Mouse (Mus musculus) gastrocnemius, postnatal 4 days (tissue): Measurements from ENCODE around the gene Ucp2. TPM values are rescaled to one million over a fixed set of nuclear protein-coding genes. Genes with fewer than 3 reads are reported as not detected.
A peak's percentile ranks its signal among the peaks of the same experiment; 100 is the strongest.

Experiments
- DNase-seq, 2 experiments: peaks; one replicate each; pipeline ENCODE4 v3.0.0; 2021 to 2022; ENCODE audit warnings: low spot score in 2 of 2, mixed read lengths in 2 of 2
- total RNA-seq, 2 experiments: library from RNA; stranded (reverse); gene quantifications; 2 replicates each; pipeline ENCODE4 v1.2.3; 2021

The Ucp2 gene
- total RNA-seq, 2 experiments from 2014 or later = 191 to 225 TPM

GRCm38 (mm10) chr7:100501844-100502373, 8.8 kb downstream of the Ucp2 start:
- DNase-seq = no peak

- DNase-seq = no peak
Observed at GRCm38 (mm10) chr7:100502374-100502922, 9.3 kb downstream of the Ucp2 start.

DNA sequence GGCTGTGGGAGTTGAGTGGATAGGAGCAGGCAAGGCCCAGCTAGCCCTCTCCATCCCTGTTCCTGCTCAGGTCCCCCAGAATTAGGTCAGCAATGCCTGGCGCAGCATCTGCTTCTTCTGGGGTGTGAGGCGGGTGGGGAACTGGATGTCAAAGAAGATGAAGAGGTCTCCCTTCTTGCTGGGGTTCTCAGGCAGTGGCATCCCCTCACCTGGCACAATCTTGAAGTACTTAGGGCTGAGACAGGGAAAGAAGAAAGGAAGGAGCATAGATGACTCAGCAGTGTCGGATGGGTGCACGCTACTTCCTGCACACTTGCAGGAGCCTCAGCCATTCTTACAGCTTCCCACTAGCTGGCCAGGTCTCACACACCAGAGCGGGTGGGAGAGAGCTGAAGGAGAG, 9.9 kb downstream of the Ucp2 start:
- no peak for DNase-seq

- DNase-seq = no peak
Observed at GRCm38 (mm10) chr7:100504740-100505487, 11.8 kb downstream of the Ucp2 start.

DNA sequence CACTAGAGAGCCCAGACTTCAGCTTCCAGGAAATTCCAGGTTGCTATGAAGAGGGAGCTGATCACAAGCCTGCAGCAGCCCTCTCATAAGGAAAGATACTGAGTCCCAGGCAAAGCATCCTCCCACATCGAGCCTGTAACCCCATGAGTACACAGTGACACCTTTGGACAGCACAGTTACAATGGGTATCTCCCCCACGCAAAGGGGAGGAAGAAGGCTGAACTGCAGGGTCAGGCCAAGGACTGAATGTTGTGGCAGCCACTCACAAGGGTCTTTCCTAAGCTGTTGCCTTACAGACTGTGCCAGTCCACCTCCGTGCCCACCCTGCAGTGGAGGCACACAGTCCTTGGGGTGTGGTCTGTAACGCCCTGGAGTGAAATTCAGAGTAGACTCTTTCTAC, 13.4 kb downstream of the Ucp2 start:
- DNase-seq = no peak

GRCm38 (mm10) chr7:100508670-100509069, 15.5 kb downstream of the Ucp2 start:
- DNase-seq = no peak

DNA sequence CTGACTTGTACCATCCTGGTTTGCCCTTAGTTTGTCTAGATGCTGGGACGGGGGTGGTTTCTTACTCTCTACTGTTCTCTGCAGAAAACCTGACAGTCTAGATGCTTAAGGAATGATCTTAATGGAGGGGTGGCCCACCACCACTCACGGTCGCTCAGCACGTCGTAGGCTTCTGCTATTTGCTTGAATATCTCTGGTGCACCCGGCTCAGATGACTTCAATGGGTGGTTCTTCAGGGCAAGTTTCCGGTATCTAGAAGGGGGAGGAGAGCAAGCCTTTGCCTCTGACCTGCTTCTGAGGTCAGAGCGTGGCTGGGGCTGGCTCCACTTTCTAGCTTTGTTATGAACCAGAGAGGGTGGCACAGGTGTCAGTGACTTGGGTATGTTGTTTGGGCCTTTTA, 18.5 kb downstream of the Ucp2 start:
- DNase-seq = no peak

DNA sequence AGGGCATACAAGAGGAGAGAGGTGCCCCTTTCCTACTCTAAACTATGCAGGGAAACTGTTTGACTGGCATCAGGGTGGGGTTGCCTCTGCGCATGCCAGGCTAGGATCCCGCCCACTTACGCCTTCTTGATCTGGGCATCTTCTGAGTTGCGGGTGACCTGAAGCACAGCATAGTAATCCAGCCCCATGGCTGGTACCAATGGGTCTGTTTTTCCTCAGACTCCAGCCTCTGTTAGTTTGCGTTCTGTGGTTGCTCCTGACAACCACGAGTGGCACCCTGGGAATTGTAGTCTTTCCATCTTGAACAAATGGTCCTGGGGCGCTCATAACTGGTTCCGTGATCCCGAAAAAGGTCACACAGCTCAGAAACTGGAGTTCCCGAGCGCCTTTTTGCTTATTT, 21.4 kb downstream of the Ucp2 start, which contains the start of gene Dnajb13:
Gene Dnajb13 (minus strand): TSS at position 388 of the 400 bp plus-strand sequence.
- DNase-seq = no peak

GRCm38 (mm10) chr7:100520204-100520603, 27.1 kb downstream of the Ucp2 start:
- no peak for DNase-seq

GRCm38 (mm10) chr7:100520663-100521285, 27.6 kb downstream of the Ucp2 start:
- peak; percentile 70 to 83 for DNase-seq

- DNase-seq = no peak
Observed at GRCm38 (mm10) chr7:100522222-100522621, 29.1 kb downstream of the Ucp2 start.

GRCm38 (mm10) chr7:100524669-100525068, 31.5 kb downstream of the Ucp2 start:
- no peak for DNase-seq

- no peak for DNase-seq
Observed at GRCm38 (mm10) chr7:100530766-100531165, 37.6 kb downstream of the Ucp2 start.

- DNase-seq = no peak
Observed at GRCm38 (mm10) chr7:100533503-100533902, 40.4 kb downstream of the Ucp2 start.

GRCm38 (mm10) chr7:100534216-100534615, 41.1 kb downstream of the Ucp2 start:
- DNase-seq = no peak

DNA sequence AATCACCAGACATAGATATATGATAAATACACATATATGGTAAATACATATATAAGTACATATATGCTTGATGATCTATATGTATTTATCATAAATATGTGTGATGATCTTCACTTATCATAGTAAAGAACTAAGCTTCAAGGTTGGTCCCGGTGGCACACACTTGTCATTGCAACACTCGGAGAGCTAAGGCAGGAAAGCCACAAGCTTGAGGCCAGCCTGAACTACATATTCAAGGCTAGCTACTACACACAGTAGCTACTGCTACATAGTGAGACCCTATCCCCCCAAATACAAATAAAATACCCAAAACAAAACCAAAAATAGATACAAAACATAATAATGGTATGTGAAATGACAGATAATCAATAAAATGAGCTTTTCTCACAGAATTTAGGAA, 42.7 kb downstream of the Ucp2 start:
- DNase-seq = no peak

DNA sequence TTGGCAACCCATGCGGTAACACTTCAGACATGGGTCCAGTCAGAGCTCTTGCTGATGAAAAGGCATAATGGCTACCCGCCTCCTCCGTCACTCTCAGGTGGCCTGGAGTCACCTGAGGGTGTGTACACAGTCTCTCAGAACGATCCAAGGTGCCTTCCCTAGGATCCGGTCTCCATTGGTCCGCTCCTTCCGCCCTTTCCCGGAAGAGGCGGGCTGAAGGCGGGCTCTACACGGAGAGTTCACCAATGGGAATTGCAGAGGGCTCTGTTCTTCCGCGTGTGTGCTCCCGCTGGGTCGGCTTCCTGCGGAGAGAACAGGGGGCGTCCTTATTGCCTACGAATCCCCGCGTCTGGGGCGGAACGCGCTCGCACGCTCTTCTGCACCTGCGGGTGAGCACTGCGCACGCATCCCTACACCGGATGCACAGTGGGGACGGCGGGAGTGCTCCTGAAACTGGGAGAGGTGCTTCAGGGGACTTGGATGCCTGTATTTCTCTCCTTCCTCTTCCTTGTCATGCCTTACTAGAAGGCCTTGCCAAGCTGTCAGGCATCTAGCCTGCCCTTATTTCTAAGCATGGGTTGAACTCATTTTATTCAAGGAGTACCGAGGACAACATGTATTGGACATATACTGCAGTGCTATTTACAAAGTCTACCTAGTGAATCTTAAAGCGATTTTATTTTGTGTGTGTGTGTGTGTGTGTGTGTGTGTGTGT, 43.8 kb downstream of the Ucp2 start, which contains the start of gene Coa4:
Gene Coa4 (plus strand): TSS at position 268 of the 715 bp plus-strand sequence.
- DNase-seq = peak; percentile 56 to 81

DNA sequence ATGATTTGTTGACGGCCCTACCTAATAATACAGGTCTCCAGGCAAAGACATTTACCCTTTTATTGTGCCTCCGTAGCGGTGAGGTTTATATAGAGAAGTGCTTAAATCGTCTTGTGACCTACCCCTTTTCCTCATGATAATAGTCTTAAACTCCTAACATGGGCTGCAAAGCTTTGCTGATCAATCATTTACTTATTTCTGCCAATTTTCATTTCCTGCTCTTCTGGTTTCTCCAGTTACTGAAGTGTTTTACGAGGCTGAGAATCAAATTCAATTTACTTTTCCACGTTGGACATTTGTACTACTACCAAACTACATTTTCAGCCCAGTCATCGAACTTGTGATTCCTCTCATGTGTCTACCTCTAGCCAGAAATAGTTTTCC, 44.4 kb downstream of the Ucp2 start:
- DNase-seq = no peak

GRCm38 (mm10) chr7:100539516-100539915, 46.4 kb downstream of the Ucp2 start:
- no peak for DNase-seq

GRCm38 (mm10) chr7:100544437-100544836, 51.3 kb downstream of the Ucp2 start:
- no peak for DNase-seq

GRCm38 (mm10) chr7:100547631-100548030, 54.5 kb downstream of the Ucp2 start:
- no peak for DNase-seq
